Mouse (Mus musculus): ENCODE results near the gene Nsdhl.

Nsdhl gene

DNA sequence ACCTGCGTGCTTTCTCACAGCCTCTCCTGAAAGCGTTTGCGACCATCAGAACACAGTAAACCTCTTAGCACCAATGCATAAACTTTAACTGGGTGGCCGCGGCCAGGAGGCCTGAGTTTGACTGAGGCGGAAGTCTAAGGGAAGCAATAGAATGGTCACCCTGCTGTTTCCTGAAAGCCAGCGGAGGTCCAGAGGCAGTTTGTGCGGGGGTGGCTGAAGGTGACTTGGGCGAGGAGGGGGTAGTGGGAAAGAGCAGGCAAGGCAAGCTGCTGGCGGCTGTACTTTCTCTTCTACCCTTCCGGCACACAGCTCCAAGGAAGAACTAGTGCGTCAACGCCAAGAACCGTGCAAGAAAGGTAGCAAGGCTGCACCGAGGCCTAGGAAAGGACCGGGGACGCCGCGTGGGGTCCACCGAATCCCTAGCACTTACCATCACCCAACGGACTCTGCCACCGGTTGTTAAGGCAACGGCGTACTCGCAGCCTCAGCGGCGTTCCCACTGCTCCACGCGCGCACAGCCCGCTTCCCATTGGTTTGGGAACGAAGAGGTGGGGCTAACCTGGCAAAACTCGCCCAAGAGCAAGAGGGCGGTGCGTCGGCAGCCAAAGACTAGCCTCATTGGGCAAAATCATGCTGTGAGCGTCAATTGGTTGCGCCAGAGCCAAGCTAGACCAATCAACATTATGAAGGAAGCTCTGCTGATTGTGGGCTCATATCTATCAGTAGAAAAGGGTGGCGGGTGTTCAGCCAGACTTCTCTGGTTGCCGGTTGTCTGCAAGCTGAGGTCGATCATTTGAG is at the start of gene Nsdhl, which contains the start of gene Cetn2:
TSS of gene Nsdhl (plus strand) at position 674 of the 798 bp plus-strand sequence.
TSS of gene Cetn2 (minus strand) at position 528 of the 798 bp plus-strand sequence.
- DNase-seq: peak; percentile 92

DNA sequence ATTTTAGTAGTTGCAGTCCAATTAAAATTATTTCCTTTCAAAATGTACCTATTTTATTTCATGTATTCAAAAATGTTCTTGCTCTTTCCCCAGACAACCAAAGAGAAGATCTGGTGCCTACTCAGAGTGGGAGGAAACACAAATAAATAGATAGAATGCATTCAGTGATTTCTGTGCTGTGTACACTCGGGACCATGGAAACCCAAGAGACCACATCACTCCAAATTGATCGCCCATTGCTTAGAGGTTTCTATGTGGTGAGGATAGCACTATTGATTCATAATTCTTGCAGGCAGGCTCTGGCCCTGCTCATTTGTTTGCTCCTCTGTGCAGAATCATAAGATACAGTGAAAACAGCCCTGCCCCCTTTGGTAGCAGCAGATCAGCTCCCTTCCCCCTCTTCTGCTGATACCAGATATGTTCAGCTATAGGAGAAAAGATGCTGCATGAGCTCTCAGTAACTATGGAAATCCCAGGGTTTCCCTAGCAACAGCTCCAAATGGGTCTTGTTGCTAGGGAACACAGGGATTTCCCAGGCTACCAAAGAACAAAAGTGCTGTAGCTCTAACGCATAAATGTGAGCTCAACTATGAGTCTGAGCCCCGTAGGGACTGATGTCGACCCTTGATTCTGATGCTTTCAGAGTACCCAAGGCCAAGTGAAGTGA is 22.8 kb upstream of the Nsdhl start:
- DNase-seq: no peak

DNA sequence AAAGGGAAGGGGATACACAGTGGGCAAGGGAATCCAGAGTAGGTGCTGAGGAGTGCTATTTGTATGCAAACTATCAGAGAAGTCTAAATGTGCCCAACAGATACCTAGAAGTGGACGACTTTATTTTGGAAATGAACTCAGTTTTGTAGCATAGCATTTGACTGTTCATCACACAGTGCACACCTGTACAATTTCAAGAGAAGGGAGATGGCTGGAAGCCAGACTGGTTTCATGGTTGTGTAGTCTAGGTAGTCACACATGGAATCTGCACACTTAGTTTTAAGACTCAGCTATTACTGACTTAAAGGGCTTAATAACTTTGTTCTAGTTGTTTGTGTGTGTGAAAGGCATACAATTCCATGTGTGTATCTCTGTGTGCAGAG is 22.3 kb upstream of the Nsdhl start:
- DNase-seq: no peak

DNA sequence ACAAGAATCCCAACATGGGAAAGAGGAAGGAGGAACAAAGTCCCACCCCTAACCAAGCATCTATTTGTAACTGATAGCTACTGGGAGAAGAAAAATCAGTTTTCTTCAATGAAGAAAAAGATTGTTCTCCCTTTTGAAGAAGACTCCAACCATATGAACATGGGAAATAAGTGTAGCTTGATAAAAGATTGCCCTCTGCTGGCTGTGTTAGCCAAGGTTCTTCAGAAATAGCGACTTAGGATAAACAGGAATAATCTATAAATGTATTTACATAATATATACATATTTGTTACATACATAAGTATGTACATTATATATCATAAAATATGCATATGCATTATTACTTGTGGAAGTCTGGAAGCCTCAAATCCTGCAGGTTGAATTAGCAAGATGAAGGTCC is 15.8 kb upstream of the Nsdhl start:
- DNase-seq: no peak

DNA sequence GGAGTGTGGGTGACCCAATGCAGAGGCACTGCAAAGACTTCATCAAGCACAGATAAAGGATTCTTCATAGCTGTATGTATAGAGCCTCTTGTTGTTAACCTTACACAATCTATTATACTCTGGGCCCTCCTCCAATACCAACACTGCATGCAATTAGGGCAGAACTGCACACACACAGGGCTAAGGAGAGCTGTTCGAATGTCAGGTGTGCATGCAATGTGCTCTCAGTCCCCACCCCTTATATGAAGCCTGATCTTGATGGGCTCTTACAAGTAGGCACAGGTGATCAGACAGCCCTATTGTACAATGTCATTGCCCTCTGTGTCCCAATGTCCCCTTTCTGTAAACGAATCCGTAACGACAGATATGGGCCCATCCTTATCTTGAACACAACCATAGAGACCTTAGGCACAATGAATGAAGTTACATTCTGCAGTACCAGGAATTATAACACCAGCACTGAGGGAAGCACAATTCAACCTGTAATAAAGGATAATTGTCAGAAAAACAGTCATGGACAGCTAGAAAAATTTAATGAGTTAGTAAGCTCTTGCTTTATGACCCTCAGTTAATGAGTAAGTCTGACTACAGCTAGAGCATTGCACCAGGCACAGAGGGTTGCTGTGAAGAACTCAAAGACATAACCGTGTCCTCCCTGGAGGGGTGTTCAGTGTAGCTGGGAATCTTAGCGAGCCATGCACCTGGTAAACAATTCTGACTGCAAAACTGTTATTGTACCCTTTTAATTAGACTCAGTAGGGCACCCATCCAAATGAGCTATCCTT is 10.5 kb upstream of the Nsdhl start:
- peak; percentile 17 for DNase-seq

DNA sequence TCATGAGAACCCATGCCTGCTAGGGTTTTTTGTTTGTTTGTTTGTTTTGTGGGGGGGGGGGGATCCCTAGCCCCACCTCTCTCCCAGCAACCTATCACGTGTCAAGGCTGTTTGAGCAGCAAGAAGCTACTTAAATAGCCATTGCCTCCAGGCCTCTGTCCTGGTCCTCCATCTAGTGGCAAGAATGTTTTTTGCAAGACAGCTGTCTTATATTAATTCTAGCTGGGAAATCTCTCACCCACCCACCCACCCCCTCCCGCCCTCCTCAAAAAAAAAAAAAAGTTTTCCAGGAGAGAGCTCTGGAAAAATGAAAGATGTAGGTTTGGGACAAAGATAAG is 10.0 kb upstream of the Nsdhl start:
- peak; percentile 66 for DNase-seq

DNA sequence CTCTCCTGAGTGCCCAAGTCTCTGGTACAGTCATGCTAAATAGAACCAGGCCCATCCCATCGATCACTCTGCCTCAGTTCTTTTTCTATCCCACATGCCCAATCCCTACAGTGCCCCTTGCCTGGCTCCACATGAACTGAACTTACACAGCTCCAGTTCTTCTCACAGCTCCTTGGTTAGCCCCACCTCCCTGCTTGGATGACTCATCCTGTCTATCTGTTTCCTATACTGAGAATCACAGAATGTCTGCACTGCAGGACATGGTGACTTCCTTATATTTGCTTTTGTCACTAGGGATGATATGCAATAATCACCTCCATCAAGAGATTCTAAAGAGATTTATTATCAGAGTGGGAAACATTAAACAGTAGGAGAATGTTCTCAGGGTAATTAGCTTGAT is 6.7 kb upstream of the Nsdhl start:
- no peak for DNase-seq

DNA sequence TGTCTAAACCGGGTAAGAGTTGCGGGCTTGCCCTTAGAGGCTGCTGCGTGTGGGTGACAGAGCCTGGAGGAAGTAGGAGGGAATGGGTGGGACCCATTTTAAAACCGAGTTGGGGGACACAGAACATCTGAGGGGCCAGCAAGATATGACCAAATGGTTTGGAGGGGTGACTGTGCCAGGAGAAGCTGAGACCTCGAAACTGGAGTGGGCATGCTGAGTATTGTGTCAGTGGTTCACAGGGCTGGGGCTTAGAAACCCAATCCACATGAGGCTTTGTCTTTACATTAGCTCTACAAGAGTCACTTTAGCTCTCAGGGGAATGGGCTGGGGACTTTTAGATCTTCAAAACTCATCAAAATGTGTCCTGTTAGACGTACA is 314 bp downstream of the Nsdhl start:
- DNase-seq: no peak

DNA sequence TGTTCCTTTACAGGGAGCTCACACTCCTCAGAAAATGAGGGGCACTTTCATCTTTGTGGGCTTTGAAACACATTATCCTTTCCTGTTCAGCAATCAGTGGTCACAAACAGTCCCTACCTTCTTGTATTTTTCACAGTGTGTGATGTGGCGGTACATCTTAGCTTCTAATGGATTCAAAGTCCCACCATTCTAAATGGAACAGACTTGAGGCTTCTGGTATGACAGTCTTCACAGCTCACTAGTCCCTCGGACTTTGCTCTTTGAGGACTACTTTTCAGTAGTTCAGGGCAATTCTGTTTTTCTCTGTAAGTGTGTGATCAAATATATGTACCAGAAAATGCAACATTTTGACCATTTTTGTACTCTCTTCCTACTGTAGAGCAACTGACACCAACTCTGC is 3.0 kb downstream of the Nsdhl start:
- DNase-seq: peak; percentile 54

DNA sequence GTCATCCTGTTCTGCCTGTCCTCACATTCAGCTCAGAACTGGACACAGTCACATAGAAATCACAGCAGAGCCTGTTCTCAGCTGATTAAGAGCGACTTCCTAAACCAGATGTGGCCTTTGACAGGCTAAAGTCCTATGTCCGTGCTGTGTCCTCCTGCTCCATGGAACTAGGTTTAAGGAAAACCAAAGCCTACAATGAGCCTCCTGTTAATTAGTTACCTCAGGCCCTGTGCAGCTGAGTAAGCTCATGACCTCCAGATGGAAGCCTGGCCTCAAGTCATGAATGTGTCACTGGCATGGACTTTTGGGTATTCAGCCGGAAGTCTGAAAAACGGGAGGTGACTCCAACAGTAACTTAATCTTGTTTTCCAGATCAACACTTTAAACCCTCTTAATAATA is 35.1 kb downstream of the Nsdhl start:
- DNase-seq: peak; percentile 86

DNA sequence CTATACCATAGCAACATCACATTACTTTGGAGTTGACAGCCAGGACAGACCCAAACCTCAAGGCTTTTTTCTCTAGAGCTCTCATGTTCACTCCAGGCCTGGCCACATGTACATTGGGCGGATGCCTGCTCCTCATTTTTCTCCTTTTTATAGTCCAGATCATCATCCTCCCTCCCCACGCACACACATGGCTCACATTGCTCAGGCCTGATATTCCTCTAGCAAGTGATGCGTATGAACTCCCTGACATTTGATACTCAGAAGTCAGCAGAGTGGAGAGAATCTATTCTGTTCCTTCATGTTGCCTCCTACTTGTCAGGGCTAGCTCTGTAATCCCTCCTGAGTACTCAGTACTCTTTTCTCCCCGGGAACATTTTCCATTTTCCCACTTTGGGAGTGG is 38.1 kb downstream of the Nsdhl start:
- DNase-seq: no peak

DNA sequence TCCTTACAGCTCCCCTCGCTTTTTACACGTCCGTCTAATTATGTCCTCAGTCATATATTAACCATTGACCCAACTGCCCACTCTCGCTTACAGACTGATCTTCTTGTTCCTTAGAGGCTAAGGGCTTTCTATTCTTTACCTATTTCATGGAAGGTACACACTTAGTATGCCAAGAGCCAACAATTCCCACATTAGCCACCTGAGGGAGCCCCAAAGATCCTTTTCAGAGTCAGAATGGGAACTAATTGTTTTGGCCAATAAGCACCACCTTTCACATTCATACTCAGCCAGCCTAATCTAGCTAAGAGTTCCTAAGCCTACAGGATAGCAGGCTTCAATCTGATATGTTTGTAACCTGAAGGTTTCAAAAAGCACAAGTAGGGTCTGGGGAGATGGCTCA is 42.1 kb downstream of the Nsdhl start:
- peak; percentile 47 for DNase-seq

DNA sequence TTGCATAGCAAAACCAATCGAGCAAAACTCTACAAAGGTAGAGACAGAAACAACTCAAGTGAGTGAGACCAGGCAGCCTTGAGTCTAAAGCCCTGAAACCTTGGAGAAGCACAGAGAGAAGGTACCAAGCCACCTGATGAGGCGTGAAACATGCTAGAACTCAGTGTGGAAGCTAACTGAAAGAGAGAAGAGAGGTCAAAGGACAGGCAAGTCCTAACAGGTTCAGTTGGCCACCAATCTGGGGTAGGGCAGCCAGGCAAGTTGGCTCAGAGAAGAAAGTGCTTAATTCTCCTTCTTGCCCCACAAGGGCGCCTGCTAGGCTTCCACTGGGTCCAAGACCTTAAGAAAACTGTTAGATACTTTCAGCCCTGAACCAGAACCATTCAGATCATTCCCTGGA is 43.2 kb downstream of the Nsdhl start:
- peak; percentile 24 for DNase-seq

DNA sequence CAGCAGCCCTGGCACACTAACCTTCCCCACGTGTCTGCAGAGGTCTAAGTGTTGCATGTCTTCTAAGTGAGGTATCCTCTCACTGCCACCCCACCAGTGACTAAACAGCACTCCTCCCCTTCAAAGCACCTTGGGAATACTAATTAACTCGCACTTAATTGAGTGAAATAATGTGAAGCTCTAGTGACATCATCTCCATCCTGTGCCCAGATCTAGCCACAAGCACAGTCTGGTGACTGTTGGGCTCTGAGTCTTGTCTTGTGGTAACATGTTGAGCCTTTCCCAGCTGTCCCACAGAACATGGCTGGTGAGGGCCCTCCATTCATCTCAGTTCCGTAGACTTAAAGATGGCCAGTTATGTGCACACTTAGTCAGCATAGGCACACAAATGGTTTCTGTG is 44.4 kb downstream of the Nsdhl start:
- no peak for DNase-seq

DNA sequence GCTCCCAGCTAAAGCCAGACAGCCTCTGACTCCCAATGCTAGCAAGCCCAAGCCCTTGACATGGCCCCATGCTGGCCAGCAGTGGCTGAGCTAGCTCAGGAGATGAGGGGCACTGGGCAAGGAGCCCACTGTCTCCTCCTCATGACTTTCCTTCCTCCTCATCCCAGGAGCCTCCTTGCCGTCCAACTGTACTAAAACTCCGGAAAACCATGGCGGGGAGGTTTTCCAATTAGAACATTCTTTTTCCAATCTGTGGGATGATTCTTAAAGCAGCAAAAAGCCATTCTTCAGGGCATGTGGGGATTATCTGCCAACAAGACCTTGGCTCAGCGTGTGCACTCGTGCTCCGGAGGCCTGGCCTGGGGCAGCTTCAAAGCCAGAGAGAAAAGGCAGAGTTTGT is 64.5 kb downstream of the Nsdhl start:
- DNase-seq: no peak

DNA sequence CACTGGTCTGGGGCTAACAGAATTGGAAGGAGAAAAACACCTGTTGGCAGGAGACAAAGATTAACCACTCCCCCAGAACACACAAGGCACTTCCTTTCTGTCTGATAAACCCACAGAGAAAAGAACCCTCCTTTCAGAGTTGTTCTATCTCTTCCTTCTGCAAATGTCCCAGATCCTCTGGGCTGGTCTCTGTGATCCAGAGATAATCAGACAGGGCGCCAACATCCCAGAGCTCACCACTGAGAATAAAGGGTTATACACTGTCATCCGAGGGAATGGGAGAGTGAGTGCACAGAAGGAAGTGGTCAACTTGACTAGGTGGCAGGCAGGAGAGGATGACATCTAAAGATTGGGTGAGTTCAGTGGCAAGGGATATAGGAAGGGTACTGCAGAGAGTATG is 67.2 kb downstream of the Nsdhl start:
- DNase-seq: no peak

DNA sequence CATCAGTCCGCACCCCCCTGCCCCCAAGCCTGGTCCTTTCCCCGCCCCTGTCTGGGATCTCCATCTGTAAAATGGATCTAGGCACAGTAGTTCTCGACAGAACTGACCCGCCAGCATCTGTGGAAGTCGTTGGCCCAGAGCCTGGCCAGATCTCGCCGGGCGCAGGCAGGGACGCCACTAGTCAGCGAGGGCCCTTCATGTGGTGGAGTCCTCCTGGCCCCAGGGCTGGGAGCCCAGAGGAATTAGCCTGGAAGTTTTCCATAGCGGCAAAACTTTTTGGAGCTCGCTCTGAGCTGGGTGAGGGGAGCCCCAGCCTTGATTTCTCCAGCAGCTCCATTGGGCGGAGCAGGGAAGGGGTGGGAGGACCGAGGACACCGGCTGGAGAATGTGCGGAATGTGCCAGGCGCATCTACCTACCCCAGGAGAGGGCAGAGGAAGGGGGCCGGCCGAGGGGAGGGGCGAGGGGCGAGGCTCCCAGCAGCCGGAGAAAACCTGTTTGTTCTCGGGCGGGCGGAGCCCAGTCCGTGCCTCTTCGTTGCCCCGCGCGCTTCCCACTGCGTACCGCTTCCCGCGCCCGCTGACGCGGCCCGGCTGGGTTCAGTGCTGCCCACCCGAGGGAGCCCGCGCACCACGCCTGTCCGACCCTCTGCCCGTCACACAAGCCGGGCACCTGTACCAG is 68.6 kb downstream of the Nsdhl start, which contains the start of gene Zfp185:
TSS of gene Zfp185 (plus strand) at position 499 of the 679 bp plus-strand sequence.
- DNase-seq: peak; percentile 78

DNA sequence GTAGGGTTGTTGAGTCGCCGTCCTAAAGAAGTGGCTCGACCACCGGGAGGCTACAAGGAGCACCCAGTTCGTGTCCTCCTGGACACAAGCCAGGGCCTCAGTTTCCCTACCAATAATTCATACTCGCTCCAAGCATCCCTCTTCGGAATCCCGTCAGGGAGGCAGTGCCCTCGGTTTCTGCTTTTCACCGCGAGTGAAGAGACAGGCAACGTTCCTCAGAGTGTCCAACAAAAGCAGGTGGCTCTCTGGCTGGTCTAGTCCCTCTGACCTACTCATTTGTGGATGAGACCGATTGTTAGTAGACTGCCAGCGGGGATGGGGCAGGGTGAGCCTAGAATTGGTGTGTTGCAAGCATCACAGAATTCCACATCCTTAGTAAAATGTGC is 69.2 kb downstream of the Nsdhl start:
- DNase-seq: no peak

DNA sequence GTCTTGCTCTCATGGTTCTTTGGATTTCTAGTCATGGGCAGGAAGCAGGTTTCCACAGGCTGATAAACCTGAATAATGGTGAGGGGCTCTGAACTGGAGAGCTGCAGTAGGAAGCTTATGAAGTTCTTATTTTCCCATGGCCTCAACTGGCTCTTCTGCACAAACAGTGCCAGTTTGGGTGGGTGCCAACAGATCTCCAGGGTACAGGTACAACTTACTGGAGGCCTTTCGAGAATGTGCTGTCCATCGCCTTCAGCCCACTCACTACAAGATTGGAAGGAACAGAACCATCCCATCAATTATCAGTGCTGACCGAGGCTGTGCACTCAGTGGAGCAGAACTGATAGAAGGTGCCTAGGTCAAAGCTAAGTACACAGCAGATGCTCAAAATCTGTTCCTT is 70.1 kb downstream of the Nsdhl start:
- no peak for DNase-seq

DNA sequence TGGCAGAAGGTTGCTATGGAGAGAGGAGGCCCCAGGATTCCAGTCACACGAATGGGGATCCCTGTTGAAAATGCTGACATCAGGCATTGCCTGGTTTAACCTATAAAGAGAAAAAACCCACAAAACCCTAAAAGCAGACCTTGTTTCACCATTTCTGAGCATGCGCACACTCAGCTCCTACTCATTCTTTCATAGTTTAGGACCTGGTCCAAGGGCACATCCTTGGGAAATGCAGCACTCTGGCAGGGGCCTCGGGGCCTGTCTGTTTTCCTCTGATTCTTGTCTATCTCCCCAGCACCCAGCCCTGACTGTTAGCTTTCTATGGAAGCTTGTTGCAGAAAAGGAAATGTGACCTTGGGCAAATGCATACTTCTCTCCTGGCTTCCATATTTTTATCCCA is 72.2 kb downstream of the Nsdhl start:
- no peak for DNase-seq

DNA sequence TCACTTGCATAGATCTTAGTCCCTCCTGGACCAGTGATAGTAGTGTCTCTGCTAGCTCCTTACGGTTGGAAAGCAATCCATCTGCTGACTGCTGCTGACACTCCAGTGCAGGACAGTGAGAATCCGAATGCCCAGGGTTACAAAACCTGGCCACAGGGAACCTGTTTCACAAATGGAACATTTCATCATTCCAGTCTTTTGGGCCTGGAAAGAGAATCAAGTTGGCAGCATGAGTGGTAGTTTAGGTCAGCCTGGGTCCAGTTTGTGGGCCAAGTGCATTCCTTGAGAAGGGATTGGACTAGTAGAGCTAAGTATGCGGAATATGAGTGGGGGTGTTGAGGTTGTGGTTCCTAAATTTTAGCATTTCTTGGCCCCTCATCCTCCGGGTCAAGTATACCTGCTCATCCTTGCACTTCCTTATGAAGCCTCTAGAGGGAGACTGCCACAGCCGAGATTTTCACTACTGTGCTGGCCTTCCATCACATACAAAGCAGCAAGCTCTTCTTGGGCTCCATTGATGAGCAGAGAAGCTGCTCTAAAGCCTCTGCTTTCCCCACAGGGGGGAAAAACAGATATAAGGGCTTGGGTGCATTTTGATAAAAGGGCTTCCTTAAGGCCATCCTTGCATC is 74.0 kb downstream of the Nsdhl start:
- DNase-seq: no peak

DNA sequence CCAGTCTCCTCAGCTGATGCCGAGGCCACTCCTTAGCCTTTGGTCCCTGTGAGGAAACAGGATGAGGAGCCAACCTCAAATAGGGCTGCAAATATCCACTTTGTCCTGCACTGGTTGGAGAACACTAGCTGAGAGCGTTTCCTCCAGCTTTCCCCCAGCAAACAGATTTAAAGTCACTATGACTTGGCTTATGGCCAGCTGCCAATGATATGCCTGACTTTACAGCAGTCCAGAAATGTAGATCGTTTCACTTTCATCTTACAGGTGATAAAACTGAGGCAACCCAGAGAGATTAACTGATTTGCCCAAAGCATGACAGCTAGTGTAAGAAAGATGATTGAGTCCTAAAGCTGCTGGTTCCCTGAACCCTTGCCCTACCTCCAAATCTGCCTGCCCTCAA is 77.2 kb downstream of the Nsdhl start:
- DNase-seq: no peak

DNA sequence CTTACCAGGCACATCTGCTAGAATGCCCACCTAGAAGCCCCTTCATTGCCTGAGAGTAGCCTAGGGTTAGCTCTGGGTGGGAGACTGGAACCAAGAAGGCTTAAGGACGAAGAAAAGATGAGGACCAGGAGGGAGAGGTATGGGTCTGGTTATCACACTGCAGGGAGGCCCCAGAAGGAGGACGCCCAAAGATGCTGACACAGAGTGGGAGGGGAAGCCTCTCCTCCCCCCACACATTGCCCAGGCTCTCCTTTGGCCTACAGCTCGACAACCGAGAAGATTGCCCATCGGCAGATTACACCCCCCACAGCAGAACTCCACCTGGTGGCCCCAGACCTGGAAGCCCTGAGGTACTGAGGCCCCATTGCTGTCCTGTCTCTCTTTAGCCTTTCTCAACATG is 84.8 kb downstream of the Nsdhl start:
- DNase-seq: no peak

Data from kidney, adult 9 months (tissue).